Mouse (Mus musculus): ENCODE data around the gene Rpl14.

Rpl14 gene

GRCm38 (mm10) chr9:120603512-120603908, 32.3 kb downstream of the Rpl14 start:
- no peak for DNase-seq (ENCODE audit: low read depth, low spot score)

GRCm38 (mm10) chr9:120603956-120604355, 32.7 kb downstream of the Rpl14 start:
- no peak for DNase-seq (ENCODE audit: low read depth, low spot score)

- no peak for DNase-seq (ENCODE audit: low read depth, low spot score)
These were observed 39.8 kb downstream of the Rpl14 start for GRCm38 (mm10) chr9:120611055-120611454.

- no peak for DNase-seq (ENCODE audit: low read depth, low spot score)
These were observed 42.8 kb downstream of the Rpl14 start for GRCm38 (mm10) chr9:120614059-120614458.

- no peak for DNase-seq (ENCODE audit: low read depth, low spot score)
These were observed 46.9 kb downstream of the Rpl14 start for GRCm38 (mm10) chr9:120618101-120618500.

GRCm38 (mm10) chr9:120619347-120619708, 48.1 kb downstream of the Rpl14 start:
- DNase-seq (ENCODE audit: low read depth, low spot score): no peak

- no peak for DNase-seq (ENCODE audit: low read depth, low spot score)
These were observed 48.6 kb downstream of the Rpl14 start for GRCm38 (mm10) chr9:120619709-120620408.

GRCm38 (mm10) chr9:120620409-120620745, 49.1 kb downstream of the Rpl14 start:
- no peak for DNase-seq (ENCODE audit: low read depth, low spot score)
